Mouse (Mus musculus): ENCODE results near the gene Olfr672.
"Not testable (repeated sequence)": the region's sequence is repeated elsewhere in the genome, so short reads cannot be mapped to it uniquely, and the experiment has no call there.

Gene Olfr672

GRCm38 (mm10) chr7:105001929-105002328, at the start of gene Olfr672:
Gene Olfr672, minus strand, starts transcription at chr7:105002029.
- no peak for DNase-seq

DNA sequence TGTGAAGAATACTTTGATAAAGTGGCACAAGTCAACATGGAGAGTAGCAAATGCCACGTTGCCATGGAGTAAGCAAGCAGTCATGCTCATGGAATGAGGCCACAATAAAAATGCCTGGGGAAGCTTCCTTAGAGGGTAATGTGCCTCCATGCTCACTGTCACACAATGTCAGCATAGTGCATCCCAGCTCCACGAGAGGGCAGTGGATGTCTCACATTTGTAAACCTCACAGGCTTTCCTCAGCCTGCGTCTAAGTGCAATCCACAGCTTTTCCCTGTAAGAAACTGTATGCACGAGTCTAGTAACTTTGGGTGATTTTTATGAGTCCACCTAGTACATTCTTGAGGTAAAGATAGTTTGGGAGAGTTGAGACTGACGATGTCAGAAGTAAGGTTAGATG, 32.0 kb upstream of the Olfr672 start:
- not testable (repeated sequence) for DNase-seq

DNA sequence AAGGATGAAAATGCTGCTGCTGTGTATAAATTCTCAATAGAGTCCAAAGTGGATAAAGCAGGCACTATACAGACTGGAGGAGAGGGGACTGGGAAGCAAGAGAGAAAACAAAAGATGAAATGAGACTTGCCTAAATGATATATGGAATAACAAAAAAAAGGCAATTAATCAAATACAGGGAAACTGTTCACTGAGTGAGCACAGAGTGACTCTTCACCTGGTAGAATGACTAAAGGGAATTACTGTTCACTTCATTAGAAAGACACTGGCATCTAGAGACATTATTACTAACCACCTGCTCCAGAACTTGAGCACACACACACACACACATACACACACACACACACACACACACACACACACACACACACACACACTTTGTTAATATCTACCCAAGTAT, 30.6 kb upstream of the Olfr672 start, which contains the start of gene Olfr676:
Gene Olfr676, plus strand, starts transcription at position 301 of the 400 bp plus-strand sequence.
- DNase-seq, result no peak

- DNase-seq, result no peak
Observed at GRCm38 (mm10) chr7:105028360-105028759, 26.5 kb upstream of the Olfr672 start, which contains the start of gene Olfr675. Gene Olfr675, minus strand, starts transcription at chr7:105028460.

- no peak for DNase-seq
Observed at GRCm38 (mm10) chr7:105022530-105022929, 20.7 kb upstream of the Olfr672 start.

GRCm38 (mm10) chr7:104979026-104979425, 22.8 kb downstream of the Olfr672 start, which contains the start of gene Olfr671:
Gene Olfr671, minus strand, starts transcription at chr7:104979126.
- DNase-seq, result no peak

- not testable (repeated sequence) for DNase-seq
Observed at GRCm38 (mm10) chr7:104972507-104972906, 29.3 kb downstream of the Olfr672 start.

DNA sequence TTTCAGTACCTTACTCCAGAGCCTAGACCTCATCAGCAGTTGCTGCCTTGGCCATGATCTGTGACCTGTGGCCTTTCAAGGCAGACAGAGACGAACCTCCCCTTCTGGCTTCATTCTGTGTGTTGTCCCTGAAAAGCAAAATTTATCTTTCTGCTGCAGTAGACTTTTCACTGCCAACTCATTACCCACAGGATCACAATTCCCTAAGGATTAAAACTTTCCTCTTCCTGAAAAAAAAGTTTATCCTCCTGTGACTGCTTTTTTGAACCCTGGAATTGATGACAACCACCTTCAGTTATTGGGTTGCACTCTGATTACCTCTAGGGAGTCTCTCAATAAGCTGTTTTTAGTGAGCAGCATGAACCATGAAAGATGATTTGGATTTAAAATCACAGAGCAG, 39.3 kb downstream of the Olfr672 start, which contains the start of gene Olfr670:
Gene Olfr670, minus strand, starts transcription at position 101 of the 400 bp plus-strand sequence.
- DNase-seq, result no peak

- not testable (repeated sequence) for DNase-seq
Observed at GRCm38 (mm10) chr7:104950234-104950633, 51.6 kb downstream of the Olfr672 start.

Data from spleen, adult 18-20 months (tissue).